Mouse (Mus musculus) embryonic facial prominence, embryonic 12.5 days (tissue): ENCODE data around the gene Ptpro. TPM values are rescaled to one million over a fixed set of nuclear protein-coding genes. Genes with fewer than 3 reads are reported as not detected.

Experiments
- ATAC-seq: fragments of 200-750 bp; cut with Nextera tagmentation; 2 replicates; pipeline ENCODE4 v1.8.0; 2017; ENCODE audit not compliant: insufficient number of reproducible peaks, insufficient read depth, low FRiP score, low TSS enrichment
- H3K27ac ChIP-seq: fragments of 300-500 bp; sonication (generic); 2 replicates; pipeline ENCODE4 v1.5.1; 2016; ENCODE audit warnings: mild to moderate bottlenecking
- H3K27me3 ChIP-seq: fragments of 300-500 bp; sonication (generic); 2 replicates; pipeline ENCODE4 v1.6.1; 2016; ENCODE audit warnings: mild to moderate bottlenecking, moderate library complexity
- H3K36me3 ChIP-seq: fragments of 300-500 bp; sonication (generic); 2 replicates; pipeline ENCODE4 v1.6.1; 2016; ENCODE audit warnings: mild to moderate bottlenecking
- H3K4me1 ChIP-seq: fragments of 300-500 bp; sonication (generic); 2 replicates; pipeline ENCODE4 v1.6.1; 2016
- H3K4me2 ChIP-seq: fragments of 300-500 bp; sonication (generic); replicated peaks from 2 replicates; pipeline ENCODE4 v1.6.1; 2016; ENCODE audit warnings: mild to moderate bottlenecking, moderate library complexity
- H3K4me3 ChIP-seq: fragments of 300-500 bp; sonication (generic); 2 replicates; pipeline ENCODE4 v1.5.1; 2016; ENCODE audit warnings: mild to moderate bottlenecking
- H3K9ac ChIP-seq: fragments of 300-500 bp; sonication (generic); 2 replicates; pipeline ENCODE4 v1.6.1; 2016; ENCODE audit warnings: mild to moderate bottlenecking, moderate library complexity
- H3K9me3 ChIP-seq: fragments of 300-500 bp; sonication (generic); 2 replicates; pipeline ENCODE4 v1.6.1; 2016; ENCODE audit warnings: mild to moderate bottlenecking, moderate library complexity
- whole genome bisulfite sequencing: fragments of 180-500 bp; shearing (Covaris S2); methylation state at CpG from one replicate; pipeline ENCODE4 v1.1.7; 2016; 5-methylcytosine and 5-hydroxymethylcytosine counted together
- polyA plus RNA-seq: library from polyadenylated mRNA; unstranded; fragments of >200 nt; fragmentation: Nextera tagmentation; extraction: Ambion mirVana; gene quantifications from 2 replicates; pipeline ENCODE4 v1.2.1, GENCODE M21; 2016

The Ptpro gene
- polyA plus RNA-seq, 1 experiment from 2014 or later = 3.7 TPM

DNA sequence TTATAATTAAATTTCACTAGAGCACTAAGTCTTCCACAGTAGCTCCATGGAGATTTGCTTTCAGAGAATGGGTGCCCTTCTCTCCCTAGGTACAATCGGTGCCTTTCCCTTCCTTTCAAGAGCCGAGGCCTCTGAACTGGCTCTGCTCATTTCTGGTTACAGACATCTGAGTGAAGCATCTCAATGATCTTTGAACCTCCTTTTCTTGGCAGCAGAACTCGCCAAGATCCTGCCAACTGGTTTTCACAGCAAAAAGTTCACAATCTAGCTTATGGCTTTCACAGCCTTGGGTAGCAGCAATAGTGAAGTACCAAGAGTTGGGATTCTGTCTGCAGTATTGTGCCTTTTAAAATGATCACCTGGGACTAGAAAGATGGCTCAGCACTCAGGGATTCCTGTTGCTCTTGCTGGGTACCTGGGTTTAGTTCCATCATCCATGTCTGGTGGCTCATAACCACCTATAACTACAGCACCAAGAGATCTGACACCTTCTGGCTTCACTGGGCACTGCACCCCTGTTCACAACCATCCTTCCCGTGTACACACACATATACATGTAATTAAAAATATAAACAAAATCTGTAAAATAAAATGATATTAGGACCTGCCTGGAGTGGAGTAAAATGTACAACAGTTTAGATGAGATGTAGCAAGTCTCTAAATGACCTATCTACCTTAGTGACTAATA, 144.1 kb downstream of the Ptpro start:
- no peaks in the 10 kb centered on the region for H3K9me3 ChIP-seq
- no peaks in the 10 kb centered on the region for H3K36me3 ChIP-seq
- no peak overlapping the region for H3K4me2 ChIP-seq
- H3K27ac ChIP-seq = no peak overlapping the region
- no peak overlapping the region for H3K9ac ChIP-seq
- WGBS = 85% methylated on average over 4 of the region's 4 CpGs
- no peak overlapping the region for H3K4me3 ChIP-seq
- H3K27me3 ChIP-seq = no peaks in the 10 kb centered on the region
- ATAC-seq = no peak
- H3K4me1 ChIP-seq = no peaks in the 10 kb centered on the region

GRCm38 (mm10) chr6:137397358-137397757, 145.2 kb downstream of the Ptpro start:
- no peak for ATAC-seq
- no peaks in the 10 kb centered on the region for H3K27me3 ChIP-seq
- H3K4me1 ChIP-seq = no peaks in the 10 kb centered on the region
- H3K27ac ChIP-seq = no peak overlapping the region
- H3K4me3 ChIP-seq = no peak overlapping the region
- no peak overlapping the region for H3K4me2 ChIP-seq
- H3K36me3 ChIP-seq = no peaks in the 10 kb centered on the region
- 88% methylated on average over 2 of the region's 2 CpGs for WGBS
- H3K9ac ChIP-seq = no peak overlapping the region
- no peaks in the 10 kb centered on the region for H3K9me3 ChIP-seq

DNA sequence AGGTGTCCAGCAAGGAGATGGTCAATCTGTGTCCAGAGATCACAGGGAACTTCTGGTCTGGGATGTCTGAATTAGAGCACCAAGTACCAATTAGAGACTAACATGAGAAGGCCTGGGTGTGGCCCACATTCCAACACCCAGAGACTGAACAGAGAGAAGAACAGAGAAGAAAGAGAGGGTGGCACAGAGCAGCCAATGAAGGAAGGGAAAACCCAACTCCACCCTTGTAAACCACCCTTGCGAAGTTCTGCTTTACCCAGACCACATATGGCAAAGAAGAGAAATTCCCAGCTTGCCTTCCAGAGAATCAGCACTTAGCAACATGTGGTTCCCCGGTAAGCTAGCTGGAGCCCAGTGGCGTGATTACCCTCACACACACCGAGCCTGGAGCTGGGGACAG, 152.1 kb downstream of the Ptpro start:
- H3K4me2 ChIP-seq = no peak overlapping the region
- 85% methylated on average over 4 of the region's 4 CpGs for WGBS
- no peaks in the 10 kb centered on the region for H3K27me3 ChIP-seq
- H3K36me3 ChIP-seq = no peaks in the 10 kb centered on the region
- ATAC-seq = no peak
- H3K4me3 ChIP-seq = no peak overlapping the region
- H3K27ac ChIP-seq = no peak overlapping the region
- no peaks in the 10 kb centered on the region for H3K9me3 ChIP-seq
- H3K9ac ChIP-seq = no peak overlapping the region
- H3K4me1 ChIP-seq = no peaks in the 10 kb centered on the region

DNA sequence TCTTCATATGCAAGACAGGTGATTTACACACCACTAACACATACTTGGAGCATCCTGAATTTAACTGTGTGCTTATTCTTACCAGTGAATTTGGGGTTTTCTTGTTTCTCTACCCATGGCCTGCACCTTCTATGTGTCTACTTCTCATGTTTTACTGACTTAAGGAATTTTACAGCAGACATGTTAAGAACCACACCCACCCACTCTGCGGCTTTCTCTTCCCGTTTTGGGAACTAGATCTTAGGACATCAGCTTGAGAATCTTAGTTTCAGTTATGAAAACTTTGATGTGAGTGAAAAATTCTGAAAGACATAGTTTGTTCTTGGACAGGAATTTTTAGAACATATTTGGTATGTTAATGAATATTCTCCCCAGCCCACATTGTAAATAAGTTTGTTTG, 153.6 kb downstream of the Ptpro start:
- no peak for ATAC-seq
- Histone ChIP-seq H3K27ac (no peak overlapping the region), H3K4me2 (no peak overlapping the region), H3K4me3 (no peak overlapping the region), H3K9me3 (no peaks in the 10 kb centered on the region), H3K4me1 (no peaks in the 10 kb centered on the region), H3K9ac (no peak overlapping the region), H3K27me3 (no peaks in the 10 kb centered on the region), H3K36me3 (no peaks in the 10 kb centered on the region)
- 87% methylated on average over 2 of the region's 2 CpGs for WGBS

DNA sequence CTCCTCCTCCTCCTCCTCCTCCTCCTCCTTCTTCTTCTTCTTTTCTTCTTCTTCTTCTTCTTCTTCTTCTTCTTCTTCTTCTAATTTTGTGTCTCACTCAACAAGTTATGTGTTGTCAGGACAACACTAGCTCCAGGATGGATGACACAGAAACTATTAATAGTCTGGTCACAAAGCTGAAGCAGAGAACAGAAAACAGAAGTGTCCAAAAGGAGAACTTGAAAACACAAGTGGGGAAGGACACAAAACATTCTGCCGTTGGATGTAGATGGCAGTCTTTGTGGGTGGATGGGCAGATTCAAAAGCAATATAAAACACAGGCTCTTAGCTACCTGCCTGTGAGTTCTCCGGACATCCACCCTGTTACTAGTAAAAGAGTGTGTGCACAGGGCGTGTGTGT, 158.4 kb downstream of the Ptpro start:
- no peak for ATAC-seq
- Histone ChIP-seq H3K4me3 (no peak overlapping the region), H3K27me3 (no peaks in the 10 kb centered on the region), H3K36me3 (no peaks in the 10 kb centered on the region), H3K9me3 (no peaks in the 10 kb centered on the region), H3K27ac (no peak overlapping the region), H3K4me1 (no peaks in the 10 kb centered on the region), H3K4me2 (no peak overlapping the region), H3K9ac (no peak overlapping the region)
- 87% methylated on average over 3 of the region's 3 CpGs for whole genome bisulfite sequencing

- H3K4me1 ChIP-seq = no peaks in the 10 kb centered on the region
- no peak overlapping the region for H3K4me2 ChIP-seq
- ATAC-seq = no peak
- no peak overlapping the region for H3K4me3 ChIP-seq
- WGBS = 46% methylated on average over 2 of the region's 2 CpGs
- no peaks in the 10 kb centered on the region for H3K27me3 ChIP-seq
- H3K27ac ChIP-seq = no peak overlapping the region
- H3K9ac ChIP-seq = no peak overlapping the region
- no peaks in the 10 kb centered on the region for H3K36me3 ChIP-seq
- no peaks in the 10 kb centered on the region for H3K9me3 ChIP-seq
Measured at GRCm38 (mm10) chr6:137411901-137412378, 159.8 kb downstream of the Ptpro start.

DNA sequence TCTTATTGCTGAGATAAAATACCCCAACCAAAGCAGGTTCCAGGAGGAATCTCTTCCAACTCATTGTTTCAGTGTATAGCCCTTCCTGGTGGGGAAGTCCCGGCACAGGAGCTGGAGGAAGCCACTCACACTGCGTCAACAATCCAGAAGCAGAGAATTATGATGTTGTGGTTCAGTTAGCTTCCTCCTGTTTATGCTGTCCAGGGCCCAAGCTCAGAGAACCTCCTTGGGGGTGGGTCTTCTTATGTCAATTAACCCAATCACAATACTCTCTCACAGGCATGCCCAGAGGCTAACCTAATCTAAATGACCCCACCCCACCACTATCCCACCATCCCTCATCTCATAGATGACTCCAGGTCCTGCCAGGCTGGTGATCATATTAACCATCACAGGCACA, 160.9 kb downstream of the Ptpro start:
- H3K27ac ChIP-seq = no peak overlapping the region
- no peak for ATAC-seq
- no peaks in the 10 kb centered on the region for H3K4me1 ChIP-seq
- WGBS = 80% methylated on average over 2 of the region's 2 CpGs
- H3K36me3 ChIP-seq = no peaks in the 10 kb centered on the region
- no peak overlapping the region for H3K9ac ChIP-seq
- no peaks in the 10 kb centered on the region for H3K27me3 ChIP-seq
- no peaks in the 10 kb centered on the region for H3K9me3 ChIP-seq
- no peak overlapping the region for H3K4me3 ChIP-seq
- no peak overlapping the region for H3K4me2 ChIP-seq

DNA sequence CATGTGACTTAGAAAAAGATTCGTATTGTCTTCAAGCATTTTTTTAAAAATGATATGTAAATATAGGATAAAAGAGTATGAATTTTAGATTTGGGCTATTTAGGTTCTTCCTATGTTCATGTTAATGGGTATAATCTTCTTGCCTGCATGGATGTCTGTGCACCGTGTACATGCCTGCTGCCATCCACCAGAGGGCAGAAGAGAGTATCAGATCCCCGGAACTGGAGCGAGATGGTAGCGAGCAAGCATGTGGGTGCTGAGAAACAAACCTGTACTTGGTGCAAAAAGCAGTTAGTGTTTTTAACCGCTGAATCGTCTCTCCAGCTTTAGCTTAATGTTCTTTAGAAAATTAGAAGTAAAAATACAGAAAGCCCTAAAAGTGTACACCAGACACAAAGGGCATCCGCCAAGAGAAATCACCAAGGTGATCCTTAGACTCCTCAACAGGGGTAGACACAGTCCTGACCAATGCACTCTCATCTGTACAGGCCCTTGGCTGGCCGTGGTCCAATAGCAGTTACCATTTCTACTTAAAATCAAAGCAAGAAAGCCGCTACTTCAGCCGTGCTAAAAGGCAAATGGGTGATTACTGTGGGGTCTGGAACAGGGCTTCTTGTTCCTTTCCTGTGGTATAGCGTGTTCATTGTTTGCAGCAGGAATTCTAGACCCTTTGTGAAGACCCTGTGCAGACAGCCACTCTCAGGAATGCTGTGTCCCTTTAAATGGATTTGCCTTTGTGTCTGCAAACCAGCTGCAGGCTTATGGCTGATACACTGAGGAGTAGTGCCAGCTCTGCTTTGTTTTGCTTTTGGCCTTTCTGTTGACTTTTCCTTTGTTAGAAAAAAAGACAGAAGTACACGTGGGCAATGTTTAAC, 162.6 kb downstream of the Ptpro start:
- H3K27me3 ChIP-seq = no peaks in the 10 kb centered on the region
- no peak overlapping the region for H3K9ac ChIP-seq
- no peaks in the 10 kb centered on the region for H3K9me3 ChIP-seq
- no peak overlapping the region for H3K4me3 ChIP-seq
- no peak overlapping the region for H3K4me2 ChIP-seq
- no peaks in the 10 kb centered on the region for H3K36me3 ChIP-seq
- 53% methylated on average over 13 of the region's 13 CpGs for WGBS
- no peak overlapping the region for H3K27ac ChIP-seq
- ATAC-seq = 0 out of 2 replicates have a peak, but pooled peaks have one; percentile 69
- no peaks in the 10 kb centered on the region for H3K4me1 ChIP-seq

DNA sequence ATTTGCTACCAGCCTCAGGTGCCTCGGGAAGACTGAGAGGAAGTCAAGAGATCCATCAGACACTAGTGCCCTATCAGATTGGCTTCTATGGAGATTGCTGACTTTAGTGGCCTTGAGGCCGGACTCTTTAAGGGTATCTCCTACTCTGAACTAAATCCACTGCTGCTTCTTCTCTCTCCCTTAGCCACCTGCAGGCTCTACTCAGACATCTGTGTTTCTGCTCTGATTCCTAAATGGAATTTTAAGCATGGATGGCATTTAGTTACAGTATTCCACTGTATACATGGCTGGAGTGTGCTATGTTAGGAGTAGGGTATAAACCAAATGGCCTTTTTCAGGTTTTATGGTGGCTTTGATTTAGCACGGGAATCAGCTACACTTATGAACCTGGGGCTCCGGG, 170.7 kb downstream of the Ptpro start:
- WGBS = 84% methylated on average over 4 of the region's 4 CpGs
- no peaks in the 10 kb centered on the region for H3K27me3 ChIP-seq
- no peak overlapping the region for H3K4me3 ChIP-seq
- no peaks in the 10 kb centered on the region for H3K9me3 ChIP-seq
- H3K4me2 ChIP-seq = no peak overlapping the region
- H3K27ac ChIP-seq = no peak overlapping the region
- no peaks in the 10 kb centered on the region for H3K36me3 ChIP-seq
- no peaks in the 10 kb centered on the region for H3K4me1 ChIP-seq
- H3K9ac ChIP-seq = no peak overlapping the region
- ATAC-seq = no peak

- no peak overlapping the region for H3K4me2 ChIP-seq
- no peaks in the 10 kb centered on the region for H3K36me3 ChIP-seq
- H3K4me3 ChIP-seq = no peak overlapping the region
- no peak for ATAC-seq
- H3K9ac ChIP-seq = no peak overlapping the region
- no peaks in the 10 kb centered on the region for H3K4me1 ChIP-seq
- H3K27ac ChIP-seq = no peak overlapping the region
- 67% methylated on average over 10 of the region's 10 CpGs for WGBS
- peaks cover 2% of the 10 kb centered on the region; the same call in 1 of the 2 replicates for H3K9me3 ChIP-seq
- no peaks in the 10 kb centered on the region for H3K27me3 ChIP-seq
Measured at GRCm38 (mm10) chr6:137423830-137424229, 171.7 kb downstream of the Ptpro start.

DNA sequence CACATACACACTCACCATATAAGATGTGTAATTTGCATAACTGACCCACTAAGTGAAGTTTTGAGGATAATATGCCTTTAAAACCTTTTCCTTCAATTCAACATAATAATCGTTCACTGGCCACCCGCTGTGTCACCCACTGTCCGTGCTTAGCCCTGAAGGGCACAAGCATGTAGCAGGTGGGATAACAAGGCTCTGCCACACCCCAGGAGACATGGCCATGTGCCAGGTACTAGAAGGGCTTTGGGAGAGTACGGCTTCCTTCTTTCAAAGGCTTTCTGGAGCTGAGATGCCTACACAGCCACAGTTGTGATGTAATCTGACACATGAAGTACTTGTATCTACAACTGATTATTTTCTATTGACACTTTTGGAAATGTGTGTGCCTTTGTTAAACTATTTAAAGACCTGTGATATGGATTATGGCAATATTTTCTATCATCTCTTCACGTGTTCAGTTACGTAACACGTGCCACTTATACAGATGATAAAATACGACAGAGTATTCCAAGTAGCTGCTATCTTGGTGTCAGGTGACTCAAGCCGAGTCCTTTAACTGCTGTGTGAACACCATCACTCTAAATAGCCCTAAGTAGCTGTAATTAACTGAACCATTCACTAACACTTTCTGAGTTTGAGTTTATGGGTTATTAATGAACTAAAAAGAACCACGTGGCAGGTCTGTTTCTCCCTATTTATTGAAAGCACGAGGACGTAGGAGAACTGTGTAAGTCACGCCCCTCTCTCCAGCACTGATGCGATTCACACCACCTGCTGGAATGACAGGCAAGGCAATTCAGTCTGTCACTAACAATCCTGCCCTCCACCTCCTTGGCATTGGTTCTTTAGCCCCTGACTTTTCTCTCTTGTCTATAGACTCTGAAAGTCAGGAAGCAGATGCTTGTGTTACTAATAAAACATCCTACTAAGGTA, 173.6 kb downstream of the Ptpro start:
- no peaks in the 10 kb centered on the region for H3K27me3 ChIP-seq
- ATAC-seq = no peak
- no peak overlapping the region for H3K9ac ChIP-seq
- no peak overlapping the region for H3K27ac ChIP-seq
- H3K36me3 ChIP-seq = no peaks in the 10 kb centered on the region
- no peaks in the 10 kb centered on the region for H3K4me1 ChIP-seq
- no peak overlapping the region for H3K4me3 ChIP-seq
- H3K9me3 ChIP-seq = peaks cover 4% of the 10 kb centered on the region; the same call in 1 of the 2 replicates
- WGBS = 71% methylated on average over 14 of the region's 14 CpGs
- H3K4me2 ChIP-seq = no peak overlapping the region
